Mouse (Mus musculus): ENCODE data around the gene Bmp6. TPM values are rescaled to one million over a fixed set of nuclear protein-coding genes. Genes with fewer than 3 reads are reported as not detected.

Bmp6 gene
- total and polyA plus RNA-seq, 3 experiments: 0.05 TPM; not detected in 2

DNA sequence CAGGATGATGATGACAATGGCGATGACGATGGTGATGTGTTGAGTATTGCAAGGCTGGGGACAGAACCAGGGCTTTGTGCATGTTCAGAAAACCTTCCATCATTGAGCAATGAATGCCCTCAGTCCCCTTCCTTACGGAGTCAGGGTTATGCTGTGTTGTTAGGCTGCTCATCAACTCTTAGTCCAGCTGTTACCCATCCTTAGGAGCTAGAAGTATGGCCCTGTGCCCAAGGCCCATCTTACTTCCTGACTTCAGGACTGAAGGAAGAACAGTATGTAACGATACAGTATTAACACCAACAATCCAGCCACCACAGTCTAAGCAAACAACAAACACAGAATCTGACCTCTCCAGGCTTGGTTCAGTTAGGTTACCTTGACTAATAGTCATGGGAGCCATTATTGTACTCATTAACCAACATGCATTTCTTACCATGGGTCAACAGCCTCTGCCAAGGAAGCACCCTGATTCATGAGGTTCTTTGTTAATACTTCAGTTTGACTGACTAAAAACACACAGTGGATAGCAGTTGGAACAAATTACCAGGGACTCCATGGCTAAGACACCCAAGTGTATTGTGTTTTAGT, 42.6 kb downstream of the Bmp6 start:
- H3K4me3 ChIP-seq (ENCODE audit: low read depth, low read length): no peak overlapping the region
- TF ChIP-seq TAL1 (conservative IDR thresholded peaks at IDR 0.05; ENCODE audit: low read depth, low read length) (no peak), GATA1 (IDR thresholded peaks at IDR 0.05; ENCODE audit: borderline replicate concordance, low read length) (no peak), CTCF (IDR thresholded peaks at IDR 0.05; ENCODE audit: low read depth, low read length) (no peak), POLR2AphosphoS5 (IDR thresholded peaks at IDR 0.05; ENCODE audit: insufficient replicate concordance, low read depth, low read length) (no peak), GATA2 (IDR thresholded peaks at IDR 0.05; ENCODE audit: borderline replicate concordance, low read depth, low read length) (no peak)
- DNase-seq (ENCODE audit: low spot score) (no peak), ATAC-seq (ENCODE audit: extremely low read depth, insufficient number of reproducible peaks, low FRiP score, poor library complexity, severe bottlenecking) (no peak)
- no peaks in the 10 kb centered on the region for H3K36me3 ChIP-seq (replicated peaks)
- H3K9me3 ChIP-seq (replicated peaks): no peaks in the 10 kb centered on the region
- H3K27me3 ChIP-seq (ENCODE audit: insufficient read depth, low read length): 0 out of 2 replicates have a peak, but pooled peaks cover 2% of the 10 kb centered on the region
- H3K4me1 ChIP-seq (ENCODE audit: insufficient read depth, low read depth, low read length): no peaks in the 10 kb centered on the region

DNA sequence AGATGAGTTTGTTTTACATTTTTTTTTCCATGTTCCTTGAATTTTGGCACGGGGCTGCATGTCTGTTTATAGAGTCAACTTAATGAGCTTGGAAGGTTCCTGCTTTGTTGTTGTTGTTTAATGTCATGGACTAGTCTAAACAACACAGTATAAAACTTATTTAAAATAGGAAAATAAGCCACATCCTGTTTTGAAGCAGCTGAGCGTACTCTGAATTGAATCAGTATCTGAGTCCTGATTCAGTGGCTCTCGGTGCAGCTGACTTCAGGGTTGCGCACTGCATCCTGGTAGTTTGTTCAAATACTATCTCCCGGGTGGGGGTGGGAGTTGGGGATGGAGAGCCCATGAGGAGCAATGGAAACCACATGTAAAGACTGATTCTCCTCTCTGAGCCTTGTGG, 48.5 kb downstream of the Bmp6 start:
- no peak for DNase-seq (ENCODE audit: low spot score)
- Histone ChIP-seq H3K36me3 (replicated peaks) (no peaks in the 10 kb centered on the region), H3K4me3 (ENCODE audit: low read depth, low read length) (no peak overlapping the region), H3K9me3 (replicated peaks) (no peaks in the 10 kb centered on the region), H3K27me3 (ENCODE audit: insufficient read depth, low read length) (peaks cover 3% of the 10 kb centered on the region; the same call in 1 of the 2 replicates), H3K4me1 (ENCODE audit: insufficient read depth, low read depth, low read length) (no peaks in the 10 kb centered on the region)
- ATAC-seq (ENCODE audit: extremely low read depth, insufficient number of reproducible peaks, low FRiP score, poor library complexity, severe bottlenecking): no peak
- TF ChIP-seq POLR2AphosphoS5 (IDR thresholded peaks at IDR 0.05; ENCODE audit: insufficient replicate concordance, low read depth, low read length): no peak
- no peak for TF ChIP-seq CTCF (IDR thresholded peaks at IDR 0.05; ENCODE audit: low read depth, low read length)
- no peak for TF ChIP-seq GATA2 (IDR thresholded peaks at IDR 0.05; ENCODE audit: borderline replicate concordance, low read depth, low read length)
- no peak for TF ChIP-seq TAL1 (conservative IDR thresholded peaks at IDR 0.05; ENCODE audit: low read depth, low read length)
- no peak for TF ChIP-seq GATA1 (IDR thresholded peaks at IDR 0.05; ENCODE audit: borderline replicate concordance, low read length)

DNA sequence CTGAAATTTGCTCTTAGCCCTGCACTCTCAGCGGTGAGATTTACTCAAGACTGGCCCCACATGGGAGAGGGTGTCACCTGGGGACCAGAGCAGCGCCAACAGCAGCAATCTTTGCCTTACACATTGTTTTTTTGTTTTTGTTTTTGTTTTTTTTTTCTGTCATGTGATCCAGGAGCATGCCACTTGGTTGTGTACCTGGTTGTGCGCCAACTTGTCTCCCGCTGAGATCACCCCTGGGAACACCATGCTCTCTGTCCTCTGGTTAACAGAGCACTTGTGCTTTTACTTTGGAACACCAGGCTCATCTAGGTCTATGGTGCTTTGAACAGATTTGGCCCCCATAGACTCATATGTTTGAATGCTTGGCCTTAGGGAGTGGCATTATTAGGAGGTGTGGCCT, 50.1 kb downstream of the Bmp6 start:
- TF ChIP-seq POLR2AphosphoS5 (IDR thresholded peaks at IDR 0.05; ENCODE audit: insufficient replicate concordance, low read depth, low read length) (no peak), GATA2 (IDR thresholded peaks at IDR 0.05; ENCODE audit: borderline replicate concordance, low read depth, low read length) (no peak), CTCF (IDR thresholded peaks at IDR 0.05; ENCODE audit: low read depth, low read length) (no peak), GATA1 (IDR thresholded peaks at IDR 0.05; ENCODE audit: borderline replicate concordance, low read length) (no peak), TAL1 (conservative IDR thresholded peaks at IDR 0.05; ENCODE audit: low read depth, low read length) (no peak)

DNA sequence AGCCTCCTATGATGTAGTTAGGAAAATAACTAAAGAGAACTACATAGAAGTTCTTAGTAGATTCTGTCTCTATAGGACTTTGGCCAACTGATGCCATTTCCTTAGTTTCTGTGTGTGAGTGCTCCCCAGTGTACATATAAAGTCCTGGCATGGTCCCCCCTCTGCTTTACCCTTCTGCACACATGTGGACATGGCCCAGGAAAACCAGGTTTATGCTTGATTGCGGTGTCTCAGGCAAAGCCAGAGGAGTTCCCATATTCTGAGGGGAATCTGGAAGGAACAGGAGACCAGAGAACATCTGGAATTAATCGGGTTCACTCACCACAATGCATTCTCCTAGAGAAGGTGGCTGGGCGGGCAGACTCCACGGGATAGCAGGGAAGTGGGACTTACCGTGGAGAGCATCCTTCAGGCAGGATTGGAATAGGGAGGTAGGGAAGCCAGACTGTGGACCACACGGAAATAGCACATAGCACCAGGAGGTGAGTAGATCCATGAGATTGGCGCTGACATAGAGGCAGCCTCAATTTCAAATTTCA, 52.2 kb downstream of the Bmp6 start:
- no peak for TF ChIP-seq POLR2AphosphoS5 (IDR thresholded peaks at IDR 0.05; ENCODE audit: insufficient replicate concordance, low read depth, low read length)
- TF ChIP-seq TAL1 (conservative IDR thresholded peaks at IDR 0.05; ENCODE audit: low read depth, low read length): no peak
- no peak for TF ChIP-seq CTCF (IDR thresholded peaks at IDR 0.05; ENCODE audit: low read depth, low read length)
- TF ChIP-seq GATA2 (IDR thresholded peaks at IDR 0.05; ENCODE audit: borderline replicate concordance, low read depth, low read length): no peak
- no peak for TF ChIP-seq GATA1 (IDR thresholded peaks at IDR 0.05; ENCODE audit: borderline replicate concordance, low read length)
- Histone ChIP-seq H3K27me3 (ENCODE audit: insufficient read depth, low read length) (peaks cover 3% of the 10 kb centered on the region; the same call in 1 of the 2 replicates), H3K9me3 (replicated peaks) (no peaks in the 10 kb centered on the region), H3K4me1 (ENCODE audit: insufficient read depth, low read depth, low read length) (no peaks in the 10 kb centered on the region), H3K4me3 (ENCODE audit: low read depth, low read length) (no peak overlapping the region), H3K36me3 (replicated peaks) (no peaks in the 10 kb centered on the region)
- DNase-seq (ENCODE audit: low spot score): no peak
- ATAC-seq (ENCODE audit: extremely low read depth, insufficient number of reproducible peaks, low FRiP score, poor library complexity, severe bottlenecking): no peak

More for the DNA sequence above, 50.1 kb downstream of the Bmp6 start:
- H3K27me3 ChIP-seq (ENCODE audit: insufficient read depth, low read length): peaks cover 3% of the 10 kb centered on the region; the same call in 1 of the 2 replicates
- no peak overlapping the region for H3K4me3 ChIP-seq (ENCODE audit: low read depth, low read length)
- no peaks in the 10 kb centered on the region for H3K36me3 ChIP-seq (replicated peaks)
- ATAC-seq (ENCODE audit: extremely low read depth, insufficient number of reproducible peaks, low FRiP score, poor library complexity, severe bottlenecking): no peak
- DNase-seq (ENCODE audit: low spot score): no peak
- H3K4me1 ChIP-seq (ENCODE audit: insufficient read depth, low read depth, low read length): no peaks in the 10 kb centered on the region
- H3K9me3 ChIP-seq (replicated peaks): no peaks in the 10 kb centered on the region

DNA sequence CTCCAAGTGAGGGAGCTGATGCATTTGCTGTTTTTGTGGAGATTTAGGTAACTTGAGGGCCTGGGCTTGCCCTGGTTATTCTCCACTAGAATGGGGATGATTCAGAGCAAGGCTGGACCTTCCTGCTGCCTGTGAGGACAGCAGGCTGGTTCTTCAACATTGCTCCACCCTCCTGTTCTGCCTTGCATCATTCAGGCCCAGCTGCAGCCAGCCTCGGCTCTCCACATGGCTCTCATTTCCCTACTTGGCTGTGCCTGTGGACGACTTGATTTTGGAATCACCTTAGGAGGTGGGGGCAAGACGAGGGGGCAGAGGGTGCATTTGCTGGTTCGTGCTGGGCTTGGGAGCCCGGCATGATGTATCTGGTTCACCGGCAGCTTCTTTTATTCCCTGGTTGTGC, 53.8 kb downstream of the Bmp6 start:
- H3K4me3 ChIP-seq (ENCODE audit: low read depth, low read length): no peak overlapping the region
- H3K4me1 ChIP-seq (ENCODE audit: insufficient read depth, low read depth, low read length): no peaks in the 10 kb centered on the region
- no peak for DNase-seq (ENCODE audit: low spot score)
- no peaks in the 10 kb centered on the region for H3K36me3 ChIP-seq (replicated peaks)
- ATAC-seq (ENCODE audit: extremely low read depth, insufficient number of reproducible peaks, low FRiP score, poor library complexity, severe bottlenecking): no peak
- TF ChIP-seq GATA2 (IDR thresholded peaks at IDR 0.05; ENCODE audit: borderline replicate concordance, low read depth, low read length): no peak
- TF ChIP-seq TAL1 (conservative IDR thresholded peaks at IDR 0.05; ENCODE audit: low read depth, low read length): no peak
- TF ChIP-seq POLR2AphosphoS5 (IDR thresholded peaks at IDR 0.05; ENCODE audit: insufficient replicate concordance, low read depth, low read length): no peak
- no peak for TF ChIP-seq GATA1 (IDR thresholded peaks at IDR 0.05; ENCODE audit: borderline replicate concordance, low read length)
- TF ChIP-seq CTCF (IDR thresholded peaks at IDR 0.05; ENCODE audit: low read depth, low read length): no peak
- no peaks in the 10 kb centered on the region for H3K9me3 ChIP-seq (replicated peaks)
- peaks cover 3% of the 10 kb centered on the region; the same call in 1 of the 2 replicates for H3K27me3 ChIP-seq (ENCODE audit: insufficient read depth, low read length)

DNA sequence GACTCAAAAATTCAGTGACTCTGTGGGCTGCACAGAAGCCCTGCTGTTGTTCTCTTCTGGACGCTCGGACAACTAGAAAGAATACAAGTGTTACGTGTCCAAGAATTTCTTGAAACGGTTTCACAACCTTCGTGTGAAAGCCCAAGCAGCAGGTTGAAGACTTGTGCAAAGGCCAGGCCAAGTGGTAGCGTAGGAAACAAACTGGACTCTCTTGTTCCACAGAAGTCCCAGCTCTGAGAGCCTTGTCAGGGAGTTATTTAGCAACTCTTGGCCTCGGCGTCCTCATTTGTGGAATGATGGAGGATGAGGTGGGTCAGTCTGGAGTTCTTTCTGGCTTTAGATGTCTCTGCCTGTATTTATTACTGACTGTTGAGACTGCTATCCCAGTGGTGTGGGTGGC, 55.8 kb downstream of the Bmp6 start:
- ATAC-seq (ENCODE audit: extremely low read depth, insufficient number of reproducible peaks, low FRiP score, poor library complexity, severe bottlenecking) (no peak), DNase-seq (ENCODE audit: low spot score) (no peak)
- no peaks in the 10 kb centered on the region for H3K4me1 ChIP-seq (ENCODE audit: insufficient read depth, low read depth, low read length)
- H3K27me3 ChIP-seq (ENCODE audit: insufficient read depth, low read length): peaks cover 3% of the 10 kb centered on the region; the same call in 1 of the 2 replicates
- H3K36me3 ChIP-seq (replicated peaks): no peaks in the 10 kb centered on the region
- TF ChIP-seq POLR2AphosphoS5 (IDR thresholded peaks at IDR 0.05; ENCODE audit: insufficient replicate concordance, low read depth, low read length): no peak
- TF ChIP-seq GATA1 (IDR thresholded peaks at IDR 0.05; ENCODE audit: borderline replicate concordance, low read length): no peak
- no peak for TF ChIP-seq CTCF (IDR thresholded peaks at IDR 0.05; ENCODE audit: low read depth, low read length)
- TF ChIP-seq GATA2 (IDR thresholded peaks at IDR 0.05; ENCODE audit: borderline replicate concordance, low read depth, low read length): no peak
- H3K4me3 ChIP-seq (ENCODE audit: low read depth, low read length): no peak overlapping the region
- H3K9me3 ChIP-seq (replicated peaks): no peaks in the 10 kb centered on the region

All from G1E (cell line).